Mouse (Mus musculus) cerebellum, adult 2 months (tissue): ENCODE measurements around the gene Vipr2.

Source experiments
- CTCF ChIP-seq: fragments of 200-500 bp; IDR thresholded peaks from 2 replicates; pipeline ENCODE4 v1.5.1; 2011; ENCODE audit warnings: low read depth, mild to moderate bottlenecking, control low read depth, low read length, moderate library complexity, borderline replicate concordance; ENCODE audit not compliant: insufficient read depth
- POLR2A ChIP-seq: fragments of 200-500 bp; IDR thresholded peaks from 2 replicates; pipeline ENCODE4 v1.6.1; 2011; ENCODE audit warnings: low read length, control low read depth, borderline replicate concordance; ENCODE audit not compliant: insufficient read depth

DNA sequence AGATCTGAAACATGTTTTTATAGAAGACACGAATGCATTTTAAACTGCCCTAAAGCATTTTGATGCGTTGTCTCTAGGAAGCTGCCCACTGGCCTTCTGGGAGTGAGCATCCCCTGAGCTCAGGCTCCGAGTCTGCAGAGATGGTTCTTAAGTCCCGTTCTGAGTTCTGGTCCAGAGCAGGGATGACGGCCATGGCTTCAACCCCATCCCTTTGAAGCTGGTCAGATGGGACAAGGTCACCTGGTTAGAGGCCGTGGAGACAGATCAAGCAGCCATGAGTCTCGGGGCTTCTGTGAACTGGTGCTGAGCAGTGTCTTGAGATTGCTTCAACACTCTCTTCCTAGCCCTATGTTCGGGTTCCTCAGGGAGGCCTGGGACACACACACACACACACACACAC lies 19.6 kb downstream of the Vipr2 start:
- TF ChIP-seq CTCF (no peak), POLR2A (no peak)
